Mouse (Mus musculus): ENCODE data around the gene Muc3. TPM values are rescaled to one million over a fixed set of nuclear protein-coding genes. Genes with fewer than 3 reads are reported as not detected.
"Not testable (repeated sequence)": the region's sequence is repeated elsewhere in the genome, so short reads cannot be mapped to it uniquely, and the experiment has no call there.

Gene Muc3
- polyA plus RNA-seq, 1 experiment = not detected

DNA sequence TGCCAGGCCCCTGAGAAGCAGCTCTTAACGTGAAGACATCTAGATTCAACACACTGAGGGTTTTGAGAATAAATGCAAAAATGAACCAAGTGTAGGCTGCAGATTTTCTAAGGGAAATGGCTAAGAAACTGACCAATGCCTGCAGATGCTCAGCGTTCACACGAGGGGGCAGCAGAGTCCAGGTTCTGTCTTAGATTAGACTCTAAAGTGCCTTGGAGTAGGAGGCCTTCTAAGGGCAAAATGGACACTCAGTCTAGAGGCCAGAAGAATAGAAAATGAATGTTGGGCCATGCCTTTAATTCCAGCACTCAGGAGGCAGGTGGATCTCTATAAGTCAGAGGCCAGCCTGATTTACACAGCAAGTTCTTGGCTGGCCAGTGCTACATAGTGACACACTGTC lies 17.6 kb downstream of the Muc3 start:
- Histone ChIP-seq H3K4me3 (ENCODE audit: insufficient read depth, low read length) (no peak overlapping the region), H3K4me1 (ENCODE audit: control insufficient read depth, insufficient read depth, low read length) (no peaks in the 10 kb centered on the region), H3K27ac (ENCODE audit: insufficient read depth, low read length) (no peak overlapping the region)
- peak; percentile 98 for TF ChIP-seq CTCF (IDR thresholded peaks at IDR 0.05; ENCODE audit: extremely low read depth, insufficient read depth, low read length)
- no peak for TF ChIP-seq POLR2A (IDR thresholded peaks at IDR 0.05; ENCODE audit: extremely low read depth, insufficient read depth, low read length)

DNA sequence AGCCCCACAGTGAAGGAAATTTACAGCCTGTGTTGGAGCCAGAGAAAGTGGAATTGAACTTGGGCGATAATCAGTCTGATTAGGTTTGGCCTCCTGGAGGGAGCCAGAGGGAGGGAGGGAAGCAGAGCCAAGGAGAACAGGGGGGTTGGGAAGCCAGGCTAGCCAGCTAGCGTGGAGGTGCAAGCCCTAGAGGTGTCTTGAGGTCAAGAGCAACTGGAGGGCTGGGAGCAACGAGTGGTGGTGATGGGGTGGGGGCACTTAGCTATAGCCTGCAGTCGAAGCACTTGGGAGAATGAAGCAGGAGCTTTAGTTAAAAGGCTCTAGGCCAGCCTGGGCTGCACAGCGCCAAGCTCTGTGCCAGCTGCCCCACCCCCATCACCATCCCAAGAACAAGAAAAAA lies 19.8 kb downstream of the Muc3 start:
- Histone ChIP-seq H3K4me1 (ENCODE audit: control insufficient read depth, insufficient read depth, low read length) (no peaks in the 10 kb centered on the region), H3K4me3 (ENCODE audit: insufficient read depth, low read length) (no peak overlapping the region), H3K27ac (ENCODE audit: insufficient read depth, low read length) (no peak overlapping the region)
- no peak for TF ChIP-seq POLR2A (IDR thresholded peaks at IDR 0.05; ENCODE audit: extremely low read depth, insufficient read depth, low read length)
- no peak for TF ChIP-seq CTCF (IDR thresholded peaks at IDR 0.05; ENCODE audit: extremely low read depth, insufficient read depth, low read length)

DNA sequence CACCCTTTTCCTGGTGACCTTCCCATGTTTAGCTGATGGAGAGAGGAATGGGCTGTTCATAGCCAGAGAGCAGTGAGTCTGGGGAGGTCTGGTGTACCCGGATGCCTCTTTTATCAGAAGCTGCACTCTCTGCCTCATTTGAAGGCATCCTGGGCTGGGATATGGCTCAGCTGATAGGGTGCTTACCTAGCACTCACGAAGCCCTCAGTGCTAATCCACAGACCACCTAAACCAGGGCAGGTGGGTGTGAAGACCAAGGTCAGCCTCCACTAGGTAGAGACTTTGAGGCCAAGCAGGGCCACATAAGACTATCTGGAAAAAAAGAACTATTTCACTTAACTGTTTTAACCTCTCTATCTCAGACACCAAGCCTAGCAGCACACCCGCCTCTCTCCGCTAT lies 25.6 kb downstream of the Muc3 start:
- no peak for TF ChIP-seq POLR2A (IDR thresholded peaks at IDR 0.05; ENCODE audit: extremely low read depth, insufficient read depth, low read length)
- TF ChIP-seq CTCF (IDR thresholded peaks at IDR 0.05; ENCODE audit: extremely low read depth, insufficient read depth, low read length) = no peak
- H3K27ac ChIP-seq (ENCODE audit: insufficient read depth, low read length) = no peak overlapping the region
- H3K4me3 ChIP-seq (ENCODE audit: insufficient read depth, low read length) = no peak overlapping the region
- H3K4me1 ChIP-seq (ENCODE audit: control insufficient read depth, insufficient read depth, low read length) = no peaks in the 10 kb centered on the region

DNA sequence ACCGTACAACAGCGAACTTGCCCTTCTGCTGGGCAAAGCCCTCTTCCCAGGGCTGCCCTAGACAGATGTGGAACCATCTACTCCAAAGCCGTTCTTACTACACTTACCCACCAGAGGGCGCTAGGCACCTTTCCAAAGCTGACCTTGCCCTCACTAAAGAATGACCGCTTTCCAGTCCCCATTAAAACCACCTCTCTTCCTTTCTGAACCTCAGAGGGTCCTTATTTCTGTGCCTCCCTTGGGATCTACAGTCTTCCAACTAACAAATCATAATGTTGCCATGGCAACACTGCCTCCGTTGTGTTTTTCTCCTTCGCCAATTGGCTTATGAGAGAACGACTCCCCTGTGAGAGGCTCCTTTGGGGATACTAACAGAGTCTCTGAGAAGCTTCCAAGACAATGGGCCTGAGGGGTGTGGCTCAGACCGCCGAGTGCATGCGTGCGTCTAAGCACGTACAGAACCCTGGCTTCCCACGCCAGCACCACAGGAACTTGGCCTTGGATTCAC lies 26.4 kb downstream of the Muc3 start:
- TF ChIP-seq POLR2A (IDR thresholded peaks at IDR 0.05; ENCODE audit: extremely low read depth, insufficient read depth, low read length) = no peak
- TF ChIP-seq CTCF (IDR thresholded peaks at IDR 0.05; ENCODE audit: extremely low read depth, insufficient read depth, low read length) = peak; percentile 83
- H3K4me3 ChIP-seq (ENCODE audit: insufficient read depth, low read length) = no peak overlapping the region
- no peaks in the 10 kb centered on the region for H3K4me1 ChIP-seq (ENCODE audit: control insufficient read depth, insufficient read depth, low read length)
- no peak overlapping the region for H3K27ac ChIP-seq (ENCODE audit: insufficient read depth, low read length)

DNA sequence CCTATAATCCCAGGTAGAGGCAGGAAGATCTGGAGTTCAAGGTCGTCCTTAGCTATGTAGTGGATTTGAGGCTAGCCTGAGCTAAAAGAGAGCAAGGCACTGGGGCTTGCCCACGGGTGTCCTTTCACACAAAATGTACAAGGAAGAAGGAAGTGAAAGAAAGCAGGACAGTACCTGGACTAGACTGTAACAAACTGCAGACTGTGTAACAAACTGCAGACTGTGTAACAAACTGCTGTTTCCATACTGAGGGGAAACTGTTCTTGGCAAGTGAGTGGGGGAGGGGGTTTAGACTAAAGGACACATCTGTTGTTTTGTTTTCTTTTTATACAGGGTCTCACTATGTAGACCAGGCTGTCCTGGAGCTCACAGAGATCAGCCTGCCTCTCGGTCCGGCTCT lies 27.8 kb downstream of the Muc3 start:
- H3K4me3 ChIP-seq (ENCODE audit: insufficient read depth, low read length) = no peak overlapping the region

DNA sequence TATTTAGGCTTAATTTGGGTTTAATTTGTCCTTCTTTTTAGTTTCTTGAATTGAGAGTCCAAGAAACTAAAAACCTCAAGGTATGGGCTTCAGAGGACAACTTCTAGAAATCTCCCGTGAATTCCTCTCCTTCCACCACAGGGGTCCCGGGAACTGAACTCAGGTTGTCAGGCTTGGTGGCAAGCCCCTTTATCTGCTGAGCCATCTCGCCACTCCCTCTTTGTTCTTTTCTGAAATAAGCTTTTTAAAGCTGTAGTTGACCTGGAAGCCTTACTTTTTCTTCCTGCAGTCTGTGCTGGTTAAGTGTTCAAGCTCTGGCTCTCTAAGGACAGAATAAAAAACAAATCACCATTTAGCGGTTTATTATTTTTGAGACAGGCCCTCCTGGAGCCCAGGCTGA lies 30.2 kb downstream of the Muc3 start:
- H3K27ac ChIP-seq (ENCODE audit: insufficient read depth, low read length) = no peak overlapping the region
- H3K4me3 ChIP-seq (ENCODE audit: insufficient read depth, low read length) = no peak overlapping the region
- TF ChIP-seq CTCF (IDR thresholded peaks at IDR 0.05; ENCODE audit: extremely low read depth, insufficient read depth, low read length) (no peak), POLR2A (IDR thresholded peaks at IDR 0.05; ENCODE audit: extremely low read depth, insufficient read depth, low read length) (no peak)
- no peaks in the 10 kb centered on the region for H3K4me1 ChIP-seq (ENCODE audit: control insufficient read depth, insufficient read depth, low read length)

More for the DNA sequence above, 27.8 kb downstream of the Muc3 start:
- no peak for TF ChIP-seq CTCF (IDR thresholded peaks at IDR 0.05; ENCODE audit: extremely low read depth, insufficient read depth, low read length)
- no peak for TF ChIP-seq POLR2A (IDR thresholded peaks at IDR 0.05; ENCODE audit: extremely low read depth, insufficient read depth, low read length)
- Histone ChIP-seq H3K27ac (ENCODE audit: insufficient read depth, low read length) (no peak overlapping the region), H3K4me1 (ENCODE audit: control insufficient read depth, insufficient read depth, low read length) (no peaks in the 10 kb centered on the region)

DNA sequence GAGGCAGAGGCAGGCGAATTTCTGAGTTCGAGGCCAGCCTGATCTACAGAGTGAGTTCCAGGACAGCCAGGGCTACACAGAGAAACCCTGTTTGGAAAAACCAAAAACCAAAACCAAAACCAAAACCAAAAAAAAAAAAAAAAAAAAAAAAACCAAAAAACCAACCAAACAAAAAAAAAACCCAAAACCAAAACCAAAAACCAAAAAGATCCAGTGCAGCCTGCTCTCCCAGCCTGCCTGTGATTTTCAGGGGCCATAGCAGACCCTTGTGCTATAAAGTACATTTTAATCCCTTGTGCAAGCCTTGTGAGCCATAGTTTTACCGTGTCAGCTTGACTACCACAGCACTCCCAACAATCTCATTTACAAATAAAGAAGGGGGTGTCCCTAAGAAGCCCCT lies 31.1 kb downstream of the Muc3 start:
- H3K27ac ChIP-seq (ENCODE audit: insufficient read depth, low read length); H3K4me3 ChIP-seq (ENCODE audit: insufficient read depth, low read length); H3K4me1 ChIP-seq (ENCODE audit: control insufficient read depth, insufficient read depth, low read length): not testable (repeated sequence)

DNA sequence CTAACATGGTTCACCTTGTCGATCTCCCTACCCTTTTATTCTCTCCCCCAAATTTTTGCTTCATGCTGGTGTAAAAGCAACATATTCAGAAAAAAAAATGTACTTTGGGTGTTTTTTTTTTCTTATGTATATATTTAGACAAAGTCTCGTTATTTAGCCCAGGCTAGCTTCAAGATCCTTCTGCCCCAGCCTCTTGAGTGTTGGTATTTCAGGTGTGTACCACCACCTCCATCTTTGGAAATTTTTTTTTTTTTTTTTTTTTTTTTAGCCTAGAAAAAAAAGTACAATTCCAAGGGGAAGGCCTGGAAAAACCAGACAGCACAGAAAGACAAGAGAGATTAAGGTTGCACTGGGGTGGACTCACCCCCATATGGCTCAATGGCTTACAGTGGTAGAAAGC lies 32.1 kb downstream of the Muc3 start:
- Histone ChIP-seq H3K4me3 (ENCODE audit: insufficient read depth, low read length) (no peak overlapping the region), H3K4me1 (ENCODE audit: control insufficient read depth, insufficient read depth, low read length) (no peaks in the 10 kb centered on the region), H3K27ac (ENCODE audit: insufficient read depth, low read length) (no peak overlapping the region)
- TF ChIP-seq CTCF (IDR thresholded peaks at IDR 0.05; ENCODE audit: extremely low read depth, insufficient read depth, low read length) (no peak), POLR2A (IDR thresholded peaks at IDR 0.05; ENCODE audit: extremely low read depth, insufficient read depth, low read length) (no peak)

DNA sequence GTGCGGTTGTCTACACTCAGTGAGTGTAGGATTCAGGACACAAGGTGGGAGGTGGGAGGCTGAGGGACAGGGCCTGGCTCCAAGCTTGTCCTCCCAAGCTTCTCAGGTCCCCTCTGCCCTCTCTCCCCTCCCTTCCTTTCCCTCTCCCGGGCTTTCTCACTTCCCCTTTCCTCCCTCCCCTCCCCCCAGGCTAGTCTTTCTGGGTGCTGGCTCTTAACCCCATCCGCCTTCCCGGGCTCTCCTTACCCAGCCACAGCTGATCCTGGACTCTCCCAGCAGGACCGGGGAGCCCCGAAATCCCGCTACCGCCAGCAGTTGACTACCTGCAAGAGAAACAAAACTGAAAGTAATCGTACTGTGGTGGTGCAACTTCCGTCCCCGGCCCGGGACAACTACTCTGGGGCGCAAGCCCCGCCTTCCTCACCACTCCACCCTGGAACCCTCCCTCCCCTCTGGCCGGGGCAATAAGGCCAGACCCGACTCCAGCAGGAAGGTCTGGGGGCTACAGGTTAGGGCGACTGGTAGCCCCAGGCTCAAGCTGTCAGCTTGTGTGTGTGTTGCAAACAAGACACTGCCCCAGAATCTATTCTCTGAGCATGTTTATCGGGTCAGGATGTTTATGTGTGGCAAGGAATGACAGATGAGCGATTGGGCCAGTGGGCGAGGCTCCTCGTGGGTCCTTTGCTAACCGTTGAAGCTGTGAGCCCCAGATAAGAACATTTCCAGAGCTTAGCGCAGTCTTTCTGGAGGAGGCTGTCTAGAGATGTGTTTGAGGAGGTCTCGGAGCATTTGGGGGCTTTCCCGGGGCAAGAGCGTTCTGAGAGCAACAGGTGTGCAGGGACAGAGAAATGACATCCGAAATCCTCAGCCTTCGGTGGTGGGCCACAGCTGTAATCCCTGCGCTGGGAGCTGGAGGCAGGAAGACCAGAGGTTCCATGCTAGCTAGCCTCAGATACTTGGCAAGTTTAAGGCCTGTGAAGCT lies 33.0 kb downstream of the Muc3 start, which contains the start of gene Trim56:
Gene Trim56 (minus strand): TSS at position 344 of the 982 bp plus-strand sequence.
- no peak for TF ChIP-seq POLR2A (IDR thresholded peaks at IDR 0.05; ENCODE audit: extremely low read depth, insufficient read depth, low read length)
- TF ChIP-seq CTCF (IDR thresholded peaks at IDR 0.05; ENCODE audit: extremely low read depth, insufficient read depth, low read length) = no peak
- Histone ChIP-seq H3K4me3 (ENCODE audit: insufficient read depth, low read length) (peak within 1 kb of the TSS; percentile 26), H3K4me1 (ENCODE audit: control insufficient read depth, insufficient read depth, low read length) (no peaks in the 10 kb centered on the region), H3K27ac (ENCODE audit: insufficient read depth, low read length) (no peak within 1 kb of the TSS)
